Mouse (Mus musculus) heart, embryonic 15.5 days (tissue): ENCODE measurements around the gene Grm6. TPM values are rescaled to one million over a fixed set of nuclear protein-coding genes. Genes with fewer than 3 reads are reported as not detected.

ENCODE experiments used
- ATAC-seq: fragments of 200-750 bp; cut with Nextera tagmentation; replicated peaks from 2 replicates; pipeline ENCODE4 v1.8.0; 2017; ENCODE audit warnings: low read depth, moderate TSS enrichment; ENCODE audit not compliant: insufficient number of reproducible peaks, insufficient read depth, low FRiP score
- H3K27ac ChIP-seq: fragments of 300-500 bp; sonication (generic); 2 replicates; pipeline ENCODE4 v1.5.1; 2015; ENCODE audit warnings: mild to moderate bottlenecking, inconsistent platforms
- H3K27me3 ChIP-seq: fragments of 300-500 bp; sonication (generic); 2 replicates; pipeline ENCODE4 v1.6.1; 2015; ENCODE audit warnings: inconsistent platforms
- H3K36me3 ChIP-seq: fragments of 300-500 bp; sonication (generic); 2 replicates; pipeline ENCODE4 v1.6.1; 2015; ENCODE audit warnings: mild to moderate bottlenecking, inconsistent platforms
- H3K4me1 ChIP-seq: fragments of 300-500 bp; sonication (generic); replicated peaks from 2 replicates; pipeline ENCODE4 v1.6.1; 2015; ENCODE audit warnings: inconsistent platforms
- H3K4me2 ChIP-seq: fragments of 300-500 bp; sonication (generic); 2 replicates; pipeline ENCODE4 v1.6.1; 2015; ENCODE audit warnings: inconsistent platforms, mild to moderate bottlenecking, moderate library complexity
- H3K4me3 ChIP-seq: fragments of 300-500 bp; sonication (generic); 2 replicates; pipeline ENCODE4 v1.5.1; 2015; ENCODE audit warnings: mild to moderate bottlenecking, inconsistent platforms
- H3K9ac ChIP-seq: fragments of 300-500 bp; sonication (generic); 2 replicates; pipeline ENCODE4 v1.6.1; 2015; ENCODE audit warnings: mild to moderate bottlenecking, inconsistent platforms
- H3K9me3 ChIP-seq: fragments of 300-500 bp; sonication (generic); replicated peaks from 2 replicates; pipeline ENCODE4 v1.6.1; 2016; ENCODE audit warnings: inconsistent platforms
- WGBS: fragments of 180-500 bp; shearing (Covaris S2); methylation state at CpG from one replicate; pipeline ENCODE4 v1.1.7; 2015; ENCODE audit warnings: mixed read lengths; 5-methylcytosine and 5-hydroxymethylcytosine counted together
- polyA plus RNA-seq: library from polyadenylated mRNA; unstranded; fragments of >200 nt; fragmentation: Nextera tagmentation; extraction: Ambion mirVana; gene quantifications from 2 replicates; pipeline ENCODE4 v1.2.1, GENCODE M21; 2015

Gene Grm6
- polyA plus RNA-seq, 1 experiment from 2014 or later, result 0.21 TPM

DNA sequence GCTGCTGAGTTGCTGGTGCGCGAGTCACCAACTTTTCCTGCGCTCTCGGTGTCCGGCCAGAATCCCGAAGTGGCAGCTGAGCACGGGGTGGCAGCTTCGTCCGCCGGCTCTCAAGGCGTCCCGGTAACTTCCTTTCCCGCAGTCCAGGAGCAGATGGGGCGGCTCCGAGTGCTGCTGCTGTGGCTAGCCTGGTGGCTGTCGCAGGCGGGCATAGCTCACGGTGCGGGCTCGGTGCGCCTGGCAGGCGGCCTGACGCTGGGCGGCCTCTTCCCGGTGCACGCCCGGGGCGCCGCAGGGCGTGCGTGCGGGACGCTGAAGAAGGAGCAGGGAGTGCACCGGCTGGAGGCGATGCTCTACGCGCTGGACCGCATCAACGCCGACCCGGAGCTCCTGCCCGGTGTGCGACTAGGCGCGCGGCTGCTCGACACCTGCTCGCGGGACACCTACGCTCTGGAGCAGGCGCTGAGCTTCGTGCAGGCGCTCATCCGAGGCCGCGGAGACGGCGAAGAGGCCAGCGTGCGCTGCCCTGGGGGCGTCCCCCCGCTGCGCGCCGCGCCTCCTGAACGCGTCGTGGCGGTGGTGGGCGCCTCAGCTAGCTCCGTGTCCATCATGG, 610 bp downstream of the Grm6 start:
- H3K27me3 ChIP-seq, result peaks cover 61% of the 10 kb centered on the region
- H3K4me1 ChIP-seq, result peaks cover 25% of the 10 kb centered on the region
- under 1% methylated on average over 71 of the region's 72 CpGs for WGBS
- no peak overlapping the region for H3K27ac ChIP-seq
- no peaks in the 10 kb centered on the region for H3K9me3 ChIP-seq
- peak overlapping the region; percentile 15; the same call in 1 of the 2 replicates for H3K9ac ChIP-seq
- H3K4me2 ChIP-seq, result peak overlapping the region; percentile 90
- H3K36me3 ChIP-seq, result no peaks in the 10 kb centered on the region
- peak; percentile 50; the same call in 1 of the 2 replicates for ATAC-seq
- H3K4me3 ChIP-seq, result peak overlapping the region; percentile 51

DNA sequence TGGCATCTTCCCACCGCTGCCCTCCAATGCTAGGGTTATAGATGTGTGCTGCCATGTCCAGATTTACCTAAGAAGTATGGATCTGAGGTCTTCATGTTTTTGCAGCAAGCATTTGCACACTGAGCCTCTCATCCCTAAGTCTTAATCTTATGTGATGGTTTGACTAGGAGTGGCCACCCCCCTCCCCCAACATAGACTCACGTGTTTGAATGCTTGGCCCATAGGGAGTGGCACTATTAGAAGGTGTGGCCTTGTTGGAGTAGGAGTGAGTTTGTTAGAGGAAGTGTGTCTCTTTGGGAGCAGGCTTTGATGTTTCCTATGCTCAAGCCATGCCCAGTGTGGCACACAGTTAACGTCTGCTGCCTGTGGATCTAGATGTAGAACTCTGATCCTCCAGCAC, 28.2 kb downstream of the Grm6 start:
- peaks cover 42% of the 10 kb centered on the region for H3K36me3 ChIP-seq
- WGBS, result 88% methylated on average over 3 of the region's 3 CpGs

DNA sequence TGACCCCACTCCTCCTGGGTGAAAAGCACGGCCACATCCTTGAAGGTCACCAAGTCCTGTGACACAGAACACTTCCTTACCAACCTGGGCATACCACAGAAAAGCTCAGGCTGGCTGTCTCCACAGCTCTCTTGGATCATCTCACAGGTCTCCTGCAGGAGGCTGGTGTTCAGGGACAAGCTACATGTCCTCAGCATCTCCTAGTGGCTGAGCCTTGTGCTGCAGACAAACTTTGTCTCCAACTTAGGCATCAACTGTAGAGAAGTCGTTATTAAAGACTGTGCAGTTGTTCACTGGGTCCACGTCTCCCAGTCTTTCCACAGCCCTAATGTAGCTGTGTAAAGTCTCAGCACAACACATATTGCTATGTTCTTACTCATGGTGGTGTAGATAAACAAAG, 33.3 kb downstream of the Grm6 start:
- Histone ChIP-seq H3K36me3 (peaks cover 3% of the 10 kb centered on the region; the same call in 1 of the 2 replicates), H3K4me3 (no peak overlapping the region), H3K4me2 (no peak overlapping the region), H3K9ac (no peak overlapping the region), H3K9me3 (no peaks in the 10 kb centered on the region), H3K4me1 (peaks cover 10% of the 10 kb centered on the region; the same call in 1 of the 2 replicates), H3K27me3 (no peaks in the 10 kb centered on the region), H3K27ac (no peak overlapping the region)
- 72% methylated on average over 3 of the region's 3 CpGs for WGBS
- ATAC-seq, result no peak

More for the DNA sequence above, 28.2 kb downstream of the Grm6 start:
- Histone ChIP-seq H3K27ac (no peak overlapping the region), H3K4me2 (no peak overlapping the region), H3K9me3 (no peaks in the 10 kb centered on the region; the same call in 1 of the 2 replicates), H3K9ac (no peak overlapping the region), H3K27me3 (no peaks in the 10 kb centered on the region), H3K4me3 (no peak overlapping the region), H3K4me1 (no peaks in the 10 kb centered on the region)
- no peak for ATAC-seq

DNA sequence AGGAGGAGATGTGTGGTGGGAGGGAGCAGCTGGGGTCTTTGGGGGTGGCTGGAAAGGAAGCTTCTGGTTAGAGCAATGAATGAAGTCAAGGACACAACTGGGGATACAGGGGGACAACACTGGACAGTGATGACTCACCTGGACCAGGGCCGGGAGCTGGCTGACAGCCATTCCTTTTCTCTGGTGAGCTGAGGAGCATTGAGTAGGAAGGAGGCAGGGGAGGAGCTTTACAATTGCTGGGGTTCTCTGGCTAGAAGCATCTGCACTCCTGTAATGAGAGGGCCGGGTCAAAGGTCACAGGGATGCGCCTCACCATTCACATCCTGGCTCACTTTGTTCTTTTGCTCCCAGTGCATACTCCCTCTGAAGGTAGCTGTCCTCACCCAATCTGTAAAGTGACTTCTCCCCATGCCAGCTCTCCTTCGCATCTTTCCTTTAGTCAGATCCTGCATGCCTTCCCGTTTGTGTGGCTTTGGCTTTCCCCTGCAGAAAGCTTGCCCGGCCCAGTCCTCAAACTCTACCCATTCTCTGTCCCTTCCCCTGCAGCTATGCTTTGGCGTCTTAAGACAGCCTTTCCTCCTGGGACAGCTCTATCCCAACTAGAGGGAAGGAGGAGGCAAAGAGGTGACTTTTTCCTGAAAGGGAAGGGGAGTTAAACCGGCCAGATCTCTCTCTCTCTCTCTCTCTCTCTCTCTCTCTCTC, 35.9 kb downstream of the Grm6 start:
- Histone ChIP-seq H3K9ac (no peak overlapping the region), H3K27ac (no peak overlapping the region), H3K4me3 (peak overlapping the region; percentile 54), H3K27me3 (no peaks in the 10 kb centered on the region), H3K9me3 (no peaks in the 10 kb centered on the region), H3K36me3 (no peaks in the 10 kb centered on the region), H3K4me1 (peaks cover 10% of the 10 kb centered on the region; the same call in 1 of the 2 replicates), H3K4me2 (peak overlapping the region; percentile 77)
- 56% methylated on average over 8 of the region's 8 CpGs for WGBS
- no peak for ATAC-seq

DNA sequence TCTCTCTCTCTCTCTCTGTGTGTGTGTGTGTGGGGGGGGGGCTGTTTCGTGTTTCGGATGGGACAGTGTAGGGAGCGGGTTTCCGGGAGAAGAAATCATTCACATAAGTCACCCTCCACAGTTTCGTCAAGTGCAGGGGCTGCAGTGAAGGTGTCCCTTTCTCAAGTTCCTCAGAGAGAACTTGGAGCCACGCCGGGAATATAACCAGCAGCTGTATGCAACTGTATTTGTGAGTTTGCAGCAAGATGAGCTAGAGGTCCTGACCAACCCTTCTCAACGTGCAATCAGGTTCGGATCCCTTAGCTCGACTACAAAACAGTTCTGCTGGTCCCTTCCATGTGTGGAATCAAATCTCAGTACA, 36.4 kb downstream of the Grm6 start:
- H3K36me3 ChIP-seq, result no peaks in the 10 kb centered on the region
- no peaks in the 10 kb centered on the region for H3K27me3 ChIP-seq
- 0 out of 2 replicates have a peak, but pooled peaks have one; percentile 16 for ATAC-seq
- H3K27ac ChIP-seq, result peak overlapping the region; percentile 57
- H3K4me1 ChIP-seq, result peaks cover 10% of the 10 kb centered on the region; the same call in 1 of the 2 replicates
- H3K9ac ChIP-seq, result peak overlapping the region; percentile 51
- no peaks in the 10 kb centered on the region for H3K9me3 ChIP-seq
- peak overlapping the region; percentile 54 for H3K4me3 ChIP-seq
- peak overlapping the region; percentile 77 for H3K4me2 ChIP-seq
- WGBS, result 22% methylated on average over 10 of the region's 10 CpGs

DNA sequence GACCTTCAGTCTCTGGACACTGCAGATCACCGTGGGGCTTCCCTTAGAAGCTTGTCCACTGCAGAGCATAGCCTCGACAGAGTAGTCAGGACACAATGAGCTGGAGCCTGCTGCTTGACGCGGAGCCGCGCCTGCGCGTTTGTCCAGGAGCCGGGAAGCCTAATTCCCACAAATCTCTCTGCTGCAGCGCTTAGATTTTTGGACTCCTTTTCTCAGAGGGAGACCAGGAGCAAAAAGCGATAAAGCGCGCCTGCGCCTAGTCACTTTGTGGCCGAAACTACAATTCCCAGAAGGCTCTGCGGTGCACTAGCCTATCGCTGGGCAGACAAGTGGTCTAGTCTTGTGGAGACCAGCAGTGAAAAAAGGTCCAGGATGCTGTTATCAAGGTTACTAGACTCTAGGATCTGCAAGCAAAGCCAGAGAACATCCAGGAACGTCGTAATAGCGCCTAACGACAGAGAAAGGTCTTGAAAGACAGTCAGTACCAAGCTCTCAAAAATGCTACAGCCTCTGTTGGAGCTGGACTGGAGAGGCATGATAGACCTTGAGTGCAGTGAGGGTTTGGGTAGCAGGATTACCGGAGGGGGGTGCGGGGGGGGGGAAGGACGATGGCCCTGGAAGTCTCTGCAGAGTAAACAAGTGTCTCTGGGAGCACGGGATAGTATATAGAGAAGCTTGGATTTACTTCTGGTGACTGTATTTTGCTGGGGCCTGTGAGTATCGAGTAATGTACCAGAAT, 37.1 kb downstream of the Grm6 start, which contains the start of gene Zfp454:
Zfp454 (minus strand) TSS at position 262 of the 739 bp plus-strand sequence.
- WGBS, result 6% methylated on average over 26 of the region's 26 CpGs
- H3K4me2 ChIP-seq, result peak within 1 kb of the TSS; percentile 77
- H3K9me3 ChIP-seq, result no peaks in the 10 kb centered on the region
- peak within 1 kb of the TSS; percentile 54 for H3K4me3 ChIP-seq
- H3K27ac ChIP-seq, result peak within 1 kb of the TSS; percentile 57
- peak within 1 kb of the TSS; percentile 51 for H3K9ac ChIP-seq
- H3K36me3 ChIP-seq, result no peaks in the 10 kb centered on the region
- ATAC-seq, result peak; percentile 90
- H3K4me1 ChIP-seq, result peaks cover 10% of the 10 kb centered on the region; the same call in 1 of the 2 replicates
- H3K27me3 ChIP-seq, result no peaks in the 10 kb centered on the region

DNA sequence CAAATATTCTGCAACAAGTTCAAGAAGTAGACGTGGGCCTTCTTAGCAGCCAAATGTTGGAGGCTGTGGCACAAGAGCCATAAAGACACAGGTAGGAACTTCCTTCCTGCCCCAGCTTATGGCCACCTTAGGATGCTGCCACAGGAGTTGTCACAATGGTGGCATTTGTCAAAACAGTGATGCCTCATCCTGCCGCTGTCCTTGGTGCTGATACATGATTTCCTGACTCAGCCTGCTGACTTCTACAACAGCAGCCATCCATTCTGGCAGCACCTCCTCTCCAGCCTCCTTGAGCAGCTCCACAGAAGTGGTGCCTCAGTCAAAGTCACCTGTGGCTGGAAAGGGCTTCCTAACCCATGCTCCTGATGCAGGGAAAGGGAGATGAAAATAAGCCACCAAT, 42.0 kb downstream of the Grm6 start:
- peaks cover 3% of the 10 kb centered on the region; the same call in 1 of the 2 replicates for H3K4me1 ChIP-seq
- H3K36me3 ChIP-seq, result no peaks in the 10 kb centered on the region
- no peak for ATAC-seq
- no peak overlapping the region for H3K9ac ChIP-seq
- no peak overlapping the region for H3K4me2 ChIP-seq
- no peak overlapping the region for H3K4me3 ChIP-seq
- no peak overlapping the region for H3K27ac ChIP-seq
- H3K9me3 ChIP-seq, result peaks cover 1% of the 10 kb centered on the region; the same call in 1 of the 2 replicates
- no peaks in the 10 kb centered on the region for H3K27me3 ChIP-seq
- 46% methylated on average over 2 of the region's 2 CpGs for WGBS

DNA sequence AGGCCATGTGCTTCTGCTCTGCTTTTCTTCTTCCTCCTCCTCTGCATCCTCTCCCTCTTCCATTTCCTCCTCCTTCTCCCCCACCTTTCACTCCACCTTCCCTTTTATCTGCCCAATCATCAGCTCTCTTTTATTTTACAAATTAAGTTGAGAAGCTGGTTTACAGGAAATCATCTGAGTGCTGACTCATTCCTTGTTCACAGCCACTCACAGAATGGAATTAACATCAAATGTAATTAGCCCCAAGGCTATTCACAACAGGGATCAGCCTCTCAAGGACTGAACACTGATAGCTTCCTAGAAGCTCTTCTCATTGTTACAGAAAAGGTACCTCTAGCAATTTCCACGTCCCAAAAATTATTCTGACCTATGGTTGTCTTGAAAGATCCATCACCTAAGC, 46.9 kb downstream of the Grm6 start:
- H3K9me3 ChIP-seq, result peaks cover 38% of the 10 kb centered on the region
- peaks cover 34% of the 10 kb centered on the region for H3K36me3 ChIP-seq
- H3K4me3 ChIP-seq, result no peak overlapping the region
- WGBS, result 67% methylated on average over 1 of the region's 1 CpGs
- H3K27ac ChIP-seq, result no peak overlapping the region
- no peaks in the 10 kb centered on the region for H3K27me3 ChIP-seq
- ATAC-seq, result no peak
- H3K4me1 ChIP-seq, result no peaks in the 10 kb centered on the region
- no peak overlapping the region for H3K9ac ChIP-seq
- H3K4me2 ChIP-seq, result no peak overlapping the region

DNA sequence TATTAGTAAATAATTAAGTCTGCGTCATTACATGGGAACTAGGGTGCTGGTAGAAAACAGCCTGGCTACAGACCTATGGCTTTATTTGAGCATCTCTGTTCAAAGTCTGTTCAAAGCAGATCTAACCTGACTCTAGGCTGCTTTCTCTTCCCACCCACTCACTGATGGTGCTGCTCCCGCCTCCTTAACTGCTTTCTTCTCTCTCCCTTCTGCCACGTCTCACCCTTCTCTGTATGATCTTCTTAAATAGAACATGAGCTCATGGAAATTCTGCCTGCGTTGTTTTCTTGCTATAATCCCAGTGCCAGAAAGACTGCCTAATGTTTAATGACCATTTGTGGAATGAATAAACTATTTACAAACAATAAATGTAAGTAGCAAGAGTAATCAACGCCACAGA, 57.7 kb downstream of the Grm6 start:
- H3K27ac ChIP-seq, result no peak overlapping the region
- 83% methylated on average over 5 of the region's 5 CpGs for WGBS
- peaks cover 86% of the 10 kb centered on the region for H3K36me3 ChIP-seq
- no peak overlapping the region for H3K4me2 ChIP-seq
- H3K9me3 ChIP-seq, result peaks cover 2% of the 10 kb centered on the region
- H3K4me1 ChIP-seq, result no peaks in the 10 kb centered on the region
- H3K9ac ChIP-seq, result no peak overlapping the region
- H3K4me3 ChIP-seq, result no peak overlapping the region
- no peak for ATAC-seq
- no peaks in the 10 kb centered on the region for H3K27me3 ChIP-seq

DNA sequence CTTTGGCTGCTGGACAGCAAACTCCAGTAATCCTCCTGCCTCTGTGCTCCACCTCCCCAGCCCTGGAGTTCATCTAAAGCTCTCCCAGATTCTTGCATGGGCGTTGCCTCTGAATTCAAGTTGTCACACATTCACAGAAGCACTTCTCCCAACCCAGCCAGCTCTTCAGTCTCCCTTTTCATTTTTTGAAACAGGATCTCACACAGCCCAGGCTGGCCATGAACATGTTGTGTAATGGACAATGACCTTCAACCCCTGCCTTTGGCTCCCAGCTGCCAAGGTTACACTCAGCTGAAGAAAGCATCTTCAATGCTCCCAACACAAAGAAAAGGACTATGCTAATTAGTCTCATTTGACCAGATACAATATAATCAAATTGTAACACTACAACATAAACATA, 62.8 kb downstream of the Grm6 start:
- no peaks in the 10 kb centered on the region for H3K9me3 ChIP-seq
- peaks cover 3% of the 10 kb centered on the region; the same call in 1 of the 2 replicates for H3K4me1 ChIP-seq
- no peak overlapping the region for H3K27ac ChIP-seq
- no peak for ATAC-seq
- no peak overlapping the region for H3K4me2 ChIP-seq
- no peak overlapping the region for H3K4me3 ChIP-seq
- WGBS, result 90% methylated on average over 1 of the region's 1 CpGs
- no peaks in the 10 kb centered on the region for H3K27me3 ChIP-seq
- H3K9ac ChIP-seq, result no peak overlapping the region
- peaks cover 38% of the 10 kb centered on the region for H3K36me3 ChIP-seq

DNA sequence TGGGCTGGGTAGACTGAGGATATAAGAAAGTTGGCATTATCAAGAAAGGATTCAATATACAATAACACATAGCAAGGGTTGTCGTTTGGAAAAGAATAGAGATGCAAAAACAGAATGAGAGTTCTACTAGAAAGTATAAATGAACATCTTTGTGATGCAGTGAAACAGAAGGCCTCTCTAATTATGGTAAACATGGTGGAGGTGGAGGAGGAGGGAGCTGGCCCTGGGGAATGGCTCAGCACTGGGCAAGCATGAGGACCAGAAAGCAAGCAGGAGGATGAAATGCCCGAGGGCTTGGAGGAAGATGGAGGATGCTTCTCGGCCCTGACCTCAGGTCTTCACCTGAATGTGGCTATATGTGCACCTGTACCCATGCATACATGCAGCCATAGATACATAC, 64.0 kb downstream of the Grm6 start:
- H3K4me3 ChIP-seq, result no peak overlapping the region
- 84% methylated on average over 3 of the region's 3 CpGs for WGBS
- H3K9me3 ChIP-seq, result no peaks in the 10 kb centered on the region
- H3K27ac ChIP-seq, result no peak overlapping the region
- no peak overlapping the region for H3K4me2 ChIP-seq
- H3K27me3 ChIP-seq, result no peaks in the 10 kb centered on the region
- H3K4me1 ChIP-seq, result peaks cover 3% of the 10 kb centered on the region; the same call in 1 of the 2 replicates
- no peak overlapping the region for H3K9ac ChIP-seq
- ATAC-seq, result no peak
- H3K36me3 ChIP-seq, result peaks cover 27% of the 10 kb centered on the region
